28 mouse cellular contexts compared by ENCODE assay signal in the genomic region with DNA sequence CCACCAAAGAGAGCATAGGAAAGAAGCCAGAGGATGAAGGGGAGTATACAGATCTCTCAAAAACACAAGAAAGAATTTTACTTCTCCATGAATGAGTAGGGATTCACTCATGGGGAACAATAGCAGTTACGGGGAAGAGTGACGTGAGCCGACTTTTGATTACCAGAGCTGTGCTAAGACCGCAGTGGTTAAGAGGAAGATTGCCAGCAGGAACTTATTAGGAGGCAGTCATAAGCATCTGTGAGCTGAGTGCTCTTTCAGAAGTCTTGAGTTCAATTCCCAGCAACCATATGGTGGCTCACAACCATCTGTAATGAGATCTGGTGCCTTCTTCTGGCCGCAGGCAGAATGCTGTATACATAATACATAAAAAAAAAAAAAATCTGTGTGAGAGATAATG.
"Had no signal": no experiment of that assay in that cellular context is flagged by ENCODE, and none has a peak within 500 bp of the region (broad histone marks: within the 10 kb centered on the region; RNA-seq: fewer than 3 reads in every experiment).

No protein-coding gene starts in this region.

- H3K27ac ChIP-seq: gastrocnemius, adult 2 months; heart, embryonic 10.5 days; hindbrain, embryonic 10.5 days; hindbrain, embryonic 12.5 days; hindbrain, embryonic 14.5 days; intestine, embryonic 15.5 days; layer of hippocampus, adult 2 months; left cerebral cortex, adult 2 months; limb, embryonic 10.5 days; limb, embryonic 12.5 days; liver, embryonic 13.5 days; liver, embryonic 15.5 days had no signal

- DNase-seq: gastrocnemius, adult 2 months; gastrocnemius, postnatal 10 days; gastrocnemius, postnatal 25 days; heart, adult 18-20 months; heart, postnatal 10 days; heart, postnatal 4 days; kidney, adult 18-20 months; kidney, adult 8-10 months; kidney, postnatal 10 days; kidney, postnatal 25 days; kidney, postnatal 4 days; liver; liver, embryonic 13.5 days had no signal

- H3K9ac ChIP-seq: heart, embryonic 12.5 days; hindbrain, embryonic 12.5 days; hindbrain, embryonic 14.5 days; intestine, embryonic 15.5 days; limb, embryonic 12.5 days; liver, embryonic 13.5 days; liver, embryonic 15.5 days had no signal

- H3K4me3 ChIP-seq: gastrocnemius, adult 2 months; heart, embryonic 10.5 days; heart, embryonic 12.5 days; hindbrain, embryonic 10.5 days; hindbrain, embryonic 12.5 days; intestine, embryonic 15.5 days; layer of hippocampus, adult 2 months; left cerebral cortex, adult 2 months; limb, embryonic 10.5 days; limb, embryonic 12.5 days; liver, embryonic 13.5 days; liver, embryonic 15.5 days had no signal

- H3K9me3 ChIP-seq: heart, embryonic 10.5 days; heart, embryonic 12.5 days; hindbrain, embryonic 10.5 days; hindbrain, embryonic 12.5 days; intestine, embryonic 15.5 days; limb, embryonic 10.5 days; liver, embryonic 13.5 days; liver, embryonic 15.5 days had no signal

- H3K4me2 ChIP-seq: heart, embryonic 12.5 days; hindbrain, embryonic 12.5 days; hindbrain, embryonic 14.5 days; intestine, embryonic 15.5 days; limb, embryonic 12.5 days; liver, embryonic 11.5 days; liver, embryonic 13.5 days; liver, embryonic 15.5 days had no signal

- H3K4me1 ChIP-seq: heart, embryonic 10.5 days; heart, embryonic 12.5 days; hindbrain, embryonic 10.5 days; hindbrain, embryonic 12.5 days; intestine, embryonic 15.5 days; limb, embryonic 10.5 days; limb, embryonic 12.5 days; liver, embryonic 13.5 days; liver, embryonic 15.5 days had no signal

- ATAC-seq: hindbrain, embryonic 16.5 days; inflammation-experienced regulatory T-cells, adult 6 months; intestine, embryonic 15.5 days; intestine, postnatal 0 days had no signal

- H3K36me3 ChIP-seq: heart, embryonic 10.5 days; heart, embryonic 12.5 days; hindbrain, embryonic 10.5 days; hindbrain, embryonic 12.5 days; intestine, embryonic 15.5 days; limb, embryonic 10.5 days; limb, embryonic 12.5 days; liver, embryonic 13.5 days; liver, embryonic 15.5 days had no signal

- H3K27me3 ChIP-seq: heart, embryonic 12.5 days; hindbrain, embryonic 12.5 days; intestine, embryonic 15.5 days; limb, embryonic 12.5 days; liver, embryonic 13.5 days; liver, embryonic 15.5 days had no signal
